Mouse (Mus musculus) MEL (cell line): ENCODE data around the gene Hebp2. TPM values are rescaled to one million over a fixed set of nuclear protein-coding genes. Genes with fewer than 3 reads are reported as not detected.
"Not testable (repeated sequence)": the region's sequence is repeated elsewhere in the genome, so short reads cannot be mapped to it uniquely, and the experiment has no call there.

Experiments used
- DNase-seq: peaks from one replicate; pipeline ENCODE4 v3.0.0; 2011; ENCODE audit warnings: low read depth, low spot score
- H3K27ac ChIP-seq: 2 replicates; pipeline ENCODE4 v1.5.1; 2012; ENCODE audit warnings: low read depth, mild to moderate bottlenecking, control low read depth, low read length, moderate library complexity; ENCODE audit not compliant: control insufficient read depth
- H3K27me3 ChIP-seq, 2 experiments: fragments of 150-350 bp in 1 of 2; sonication (generic) in 1 of 2; 2 replicates each; pipeline ENCODE4 v1.6.1; 2012; ENCODE audit warnings: low read length in 2 of 2, mild to moderate bottlenecking in 2 of 2, improper control_type of control experiment in 1 of 2, moderate library complexity in 1 of 2; ENCODE audit not compliant: insufficient read depth in 2 of 2, control insufficient read depth in 1 of 2
- H3K36me3 ChIP-seq, 2 experiments: 2 replicates each; pipeline ENCODE4 v1.6.1; 2012 to 2014; ENCODE audit warnings: low read length in 2 of 2, improper control_type of control experiment in 1 of 2, inconsistent platforms in 1 of 2, mild to moderate bottlenecking in 1 of 2; ENCODE audit not compliant: insufficient read depth in 2 of 2, control insufficient read depth in 1 of 2
- H3K4me1 ChIP-seq, 2 experiments: fragments of 150-350 bp in 1 of 2; sonication (generic) in 1 of 2; 2 replicates each; pipeline ENCODE4 v1.6.1; 2012; ENCODE audit warnings: low read length in 2 of 2, improper control_type of control experiment in 1 of 2, mild to moderate bottlenecking in 1 of 2; ENCODE audit not compliant: insufficient read depth in 2 of 2, control insufficient read depth in 1 of 2
- H3K4me3 ChIP-seq, 2 experiments: fragments of 150-350 bp in 1 of 2; sonication (generic) in 1 of 2; 2 replicates each; pipeline ENCODE4 v1.5.1; 2012; ENCODE audit warnings: low read depth in 2 of 2, low read length in 2 of 2, mild to moderate bottlenecking in 2 of 2, moderate library complexity in 2 of 2, control low read depth in 1 of 2, improper control_type of control experiment in 1 of 2; ENCODE audit not compliant: control insufficient read depth in 1 of 2, insufficient read depth in 1 of 2
- H3K79me2 ChIP-seq: 2 replicates; pipeline ENCODE4 v1.6.1; 2012; ENCODE audit warnings: mild to moderate bottlenecking, low read length, moderate library complexity; ENCODE audit not compliant: control insufficient read depth, poor library complexity, insufficient read depth
- H3K9ac ChIP-seq: 2 replicates; pipeline ENCODE4 v1.6.1; 2012; ENCODE audit warnings: low read depth, mild to moderate bottlenecking, control low read depth, low read length, moderate library complexity; ENCODE audit not compliant: control insufficient read depth, poor library complexity, severe bottlenecking
- H3K9me3 ChIP-seq: fragments of 150-350 bp; sonication (generic); replicated peaks from 2 replicates; pipeline ENCODE4 v1.6.1; 2012; ENCODE audit warnings: mild to moderate bottlenecking, low read length, improper control_type of control experiment, moderate library complexity; ENCODE audit not compliant: insufficient read depth
- CTCF ChIP-seq, 3 experiments: IDR thresholded peaks in 2 of 3; conservative IDR thresholded peaks in 1 of 3; 2 replicates each; pipeline ENCODE4 v1.5.1; 2011 to 2012; ENCODE audit warnings: low read length in 3 of 3, low read depth in 2 of 3, mild to moderate bottlenecking in 2 of 3, improper control_type of control experiment in 1 of 3, inconsistent platforms in 1 of 3, mixed read lengths in 1 of 3, moderate library complexity in 1 of 3; ENCODE audit not compliant: control insufficient read depth in 1 of 3, insufficient read depth in 1 of 3, poor library complexity in 1 of 3, severe bottlenecking in 1 of 3
- EP300 ChIP-seq, 2 experiments: IDR thresholded peaks; 2 replicates each; pipeline ENCODE4 v1.6.1; 2011; ENCODE audit warnings: improper control_type of control experiment in 2 of 2, low read length in 2 of 2, low read depth in 1 of 2, mild to moderate bottlenecking in 1 of 2
- JUND ChIP-seq: IDR thresholded peaks from 2 replicates; pipeline ENCODE4 v1.6.1; 2011; ENCODE audit warnings: low read depth, mild to moderate bottlenecking, improper control_type of control experiment, low read length
- KAT2A ChIP-seq: conservative IDR thresholded peaks from 2 replicates; pipeline ENCODE4 v1.6.1; 2012; ENCODE audit warnings: low read depth, low read length, improper control_type of control experiment, inconsistent platforms
- MAFK ChIP-seq: IDR thresholded peaks from 2 replicates; pipeline ENCODE4 v1.6.1; 2011; ENCODE audit warnings: low read depth, mild to moderate bottlenecking, low read length, improper control_type of control experiment, borderline replicate concordance
- NRF1 ChIP-seq: IDR thresholded peaks from 2 replicates; pipeline ENCODE4 v1.6.1; 2014; ENCODE audit warnings: low read depth, mild to moderate bottlenecking, inconsistent platforms, low read length, improper control_type of control experiment, moderate library complexity; ENCODE audit not compliant: poor library complexity, insufficient read depth, severe bottlenecking
- POLR2AphosphoS5 ChIP-seq: IDR thresholded peaks from 2 replicates; pipeline ENCODE4 v1.6.1; 2012; ENCODE audit warnings: low read depth, borderline replicate concordance, mild to moderate bottlenecking, inconsistent platforms, low read length, moderate library complexity, mixed read lengths
- RAD21 ChIP-seq: IDR thresholded peaks from 2 replicates; pipeline ENCODE4 v1.6.1; 2011; ENCODE audit warnings: mild to moderate bottlenecking, low read depth, low read length, improper control_type of control experiment
- SMC3 ChIP-seq: IDR thresholded peaks from 2 replicates; pipeline ENCODE4 v1.6.1; 2011; ENCODE audit warnings: low read depth, low read length, improper control_type of control experiment
- UBTF ChIP-seq: IDR thresholded peaks from 2 replicates; pipeline ENCODE4 v1.6.1; 2012; ENCODE audit warnings: low read depth, mild to moderate bottlenecking, inconsistent platforms, low read length, improper control_type of control experiment, moderate library complexity, borderline replicate concordance; ENCODE audit not compliant: insufficient read depth
- ZC3H11A ChIP-seq: IDR thresholded peaks from 2 replicates; pipeline ENCODE4 v1.6.1; 2012; ENCODE audit warnings: low read depth, mild to moderate bottlenecking, inconsistent platforms, low read length, improper control_type of control experiment
- polyA plus RNA-seq, 2 experiments: library from polyadenylated mRNA; stranded (reverse) in 1 of 2; unstranded in 1 of 2; fragments of >175 nt in 1 of 2; fragments of >200 nt in 1 of 2; gene quantifications; 2 replicates each; pipeline versions ENCODE4 v1.2.1 to v1.2.4; 2012; ENCODE audit warnings: low replicate concordance in 2 of 2, low read depth in 1 of 2; ENCODE audit not compliant: insufficient read length in 2 of 2, insufficient read depth in 1 of 2, missing spikeins in 1 of 2
- total RNA-seq: library from RNA; depleted of rRNA; stranded (reverse); fragments of 300-350 nt; gene quantifications from 2 replicates; pipeline ENCODE4 v1.2.3, GENCODE M21; 2012

Hebp2 gene
- total and polyA plus RNA-seq, 3 experiments, result not detected

DNA sequence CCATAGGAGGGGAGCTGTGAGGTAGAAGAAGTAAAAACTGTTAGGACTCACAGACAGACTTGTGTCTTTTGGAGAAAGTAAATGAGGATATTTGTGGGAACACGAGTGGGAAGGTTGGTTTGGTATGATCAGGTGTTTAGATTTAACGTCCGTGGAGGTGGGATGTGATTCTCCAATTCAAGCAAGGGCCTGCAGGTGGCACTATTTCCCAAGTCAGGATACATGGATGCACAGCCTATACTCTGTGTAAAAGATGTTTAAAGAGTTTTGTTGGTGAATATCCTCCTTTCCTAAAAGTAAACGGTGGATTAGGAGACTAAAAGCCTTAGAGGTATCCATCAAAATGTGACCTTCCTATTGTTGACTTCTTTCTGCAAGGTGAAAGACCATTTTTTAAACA is 17.1 kb upstream of the Hebp2 start:
- Histone ChIP-seq H3K27ac (no peak overlapping the region), H3K36me3 (no peaks in the 10 kb centered on the region), H3K27me3 (no peaks in the 10 kb centered on the region), H3K4me1 (no peaks in the 10 kb centered on the region), H3K9me3 (no peaks in the 10 kb centered on the region), H3K79me2 (no peaks in the 10 kb centered on the region), H3K4me3 (no peak overlapping the region), H3K9ac (no peak overlapping the region)
- DNase-seq, result peak; percentile 5
- TF ChIP-seq CTCF (IDR thresholded peaks at IDR 0.05 in 2 of 3, conservative IDR thresholded peaks at IDR 0.05 in 1 of 3; ENCODE audit: control insufficient read depth in 1 of 3, insufficient read depth in 1 of 3, low read depth in 2 of 3, low read length in 3 of 3, poor library complexity in 1 of 3, severe bottlenecking in 1 of 3) (peak; percentile 22 to 49 (median 41); a peak in 3 of 6 replicates), EP300 (IDR thresholded peaks at IDR 0.05; ENCODE audit: low read depth in 1 of 2, low read length in 2 of 2) (no peak), SMC3 (peak; percentile 35), RAD21 (peak; percentile 29)

DNA sequence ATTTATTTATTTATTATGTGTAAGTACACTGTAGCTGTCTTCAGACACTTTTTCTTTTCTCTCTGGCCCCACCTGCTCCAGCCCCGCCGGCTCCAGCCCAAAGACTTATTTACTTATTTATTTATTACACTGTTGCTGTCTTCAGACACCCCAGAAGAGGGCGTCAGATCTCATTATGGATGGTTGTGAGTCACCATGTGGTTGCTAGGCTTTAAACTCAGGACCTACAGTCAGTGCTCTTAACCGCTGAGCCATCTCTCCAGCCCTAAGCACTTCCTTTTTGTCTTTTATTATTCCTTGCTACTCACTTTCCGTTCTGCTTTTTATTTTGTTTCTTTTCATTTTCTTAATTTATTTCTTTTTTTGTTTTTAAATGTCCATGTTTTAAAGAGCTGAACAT is 15.6 kb upstream of the Hebp2 start:
- Histone ChIP-seq H3K4me3 (no peak overlapping the region), H3K27ac (no peak overlapping the region), H3K9ac (no peak overlapping the region), H3K27me3 (no peaks in the 10 kb centered on the region)
- no peak for TF ChIP-seq KAT2A
- no peak for TF ChIP-seq ZC3H11A
- TF ChIP-seq POLR2AphosphoS5, result no peak
- no peak for TF ChIP-seq NRF1
- no peak for TF ChIP-seq UBTF
- TF ChIP-seq JUND, result no peak
- no peak for TF ChIP-seq MAFK
- TF ChIP-seq, all 39 proteins: peak for 0
- Histone ChIP-seq H3K4me1 (no peaks in the 10 kb centered on the region), H3K79me2 (no peaks in the 10 kb centered on the region), H3K36me3 (no peaks in the 10 kb centered on the region), H3K9me3 (no peaks in the 10 kb centered on the region)
- DNase-seq, result no peak

DNA sequence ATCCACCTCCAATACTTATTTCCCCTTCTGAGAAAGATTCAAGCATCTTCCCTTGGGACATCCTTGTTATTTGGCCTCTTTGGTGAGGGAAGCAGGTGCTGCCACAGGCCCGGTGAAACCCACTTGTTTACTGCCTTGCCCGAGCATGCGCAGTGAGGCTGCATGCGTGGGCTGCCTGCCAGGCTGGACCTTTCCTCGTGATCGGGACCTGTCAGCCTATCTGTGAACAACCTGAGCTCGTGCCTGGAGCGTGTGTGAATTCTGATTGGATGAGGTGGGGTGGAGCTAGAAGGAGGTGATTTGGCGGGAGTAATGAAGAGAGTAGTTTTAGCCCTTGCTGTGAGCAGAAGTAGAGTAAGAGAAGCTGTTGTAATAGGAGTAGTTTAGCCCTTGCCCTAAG is 13.2 kb upstream of the Hebp2 start:
- DNase-seq, H3K4me3 ChIP-seq, H3K9me3 ChIP-seq, H3K9ac ChIP-seq, H3K4me1 ChIP-seq, H3K79me2 ChIP-seq, H3K36me3 ChIP-seq, H3K27me3 ChIP-seq, H3K27ac ChIP-seq: not testable (repeated sequence)
